Mouse (Mus musculus) spleen, adult 18-20 months (tissue): ENCODE measurements around the gene Dmrta2.

Experiments used
- DNase-seq, 2 experiments: peaks; one replicate each; pipeline ENCODE4 v3.0.0; 2022; ENCODE audit warnings: mixed read lengths in 2 of 2

Gene Dmrta2

DNA sequence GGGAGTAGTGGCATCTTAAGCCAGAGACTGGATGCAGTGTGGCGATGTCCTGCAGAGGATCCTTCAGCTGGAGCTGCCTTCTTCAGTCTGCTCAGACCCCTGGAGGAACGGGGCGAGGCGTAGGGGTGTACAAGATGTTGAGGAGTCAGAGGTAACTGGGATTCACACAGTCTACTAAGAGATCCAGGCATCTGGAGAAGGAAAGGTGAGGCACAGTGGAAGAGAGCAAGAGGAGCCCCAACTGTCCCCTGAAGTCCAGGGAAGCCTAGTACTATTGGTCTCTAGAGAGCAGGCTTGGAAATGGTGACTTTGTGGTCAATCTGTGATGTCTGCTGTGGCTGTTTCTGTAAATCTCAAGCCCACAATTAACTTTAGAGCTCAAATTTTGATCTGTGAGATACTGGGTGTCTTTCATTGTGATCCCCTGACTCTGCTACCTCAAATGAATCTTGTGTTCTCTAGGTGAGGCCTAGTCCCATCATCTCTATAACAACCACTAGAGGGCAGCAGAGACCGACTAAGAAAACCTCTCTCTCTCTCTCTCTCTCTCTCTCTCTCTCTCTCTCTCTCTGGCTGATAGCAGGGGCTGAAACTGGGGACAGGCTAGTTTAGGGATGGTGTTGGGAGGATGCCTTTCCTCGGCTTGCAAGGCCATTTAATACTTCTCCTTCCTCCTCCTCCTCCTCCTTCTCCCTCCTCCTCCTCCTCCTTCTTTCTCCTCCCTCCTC lies 50.8 kb downstream of the Dmrta2 start:
- DNase-seq: no peak

DNA sequence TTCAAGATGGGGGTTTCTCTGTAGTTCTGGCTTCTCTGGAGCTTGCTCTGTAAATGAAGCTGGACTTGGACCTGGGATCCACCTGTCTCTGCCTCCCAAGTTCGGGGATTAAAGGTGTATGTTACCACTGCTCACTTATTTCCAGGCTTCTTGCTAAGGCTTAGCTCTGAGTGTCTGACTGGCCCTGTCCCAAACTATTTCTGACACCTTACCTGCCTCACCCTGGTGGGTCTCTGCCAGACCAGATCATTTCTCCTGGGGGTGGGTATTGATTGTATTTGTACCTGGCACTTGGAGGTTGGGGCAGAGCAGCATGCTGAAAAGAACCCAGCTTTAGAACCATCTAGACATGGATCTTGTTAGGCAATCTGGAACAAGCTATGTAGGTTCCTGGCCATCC lies 51.6 kb downstream of the Dmrta2 start:
- DNase-seq: no peak
